Mouse (Mus musculus) heart, embryonic 14.5 days (tissue): ENCODE data around the gene Adam20. TPM values are rescaled to one million over a fixed set of nuclear protein-coding genes. Genes with fewer than 3 reads are reported as not detected.
"Not testable (repeated sequence)": the region's sequence is repeated elsewhere in the genome, so short reads cannot be mapped to it uniquely, and the experiment has no call there.

Source experiments
- ATAC-seq: fragments of 200-750 bp; cut with Nextera tagmentation; 2 replicates; pipeline ENCODE4 v1.8.0; 2017; ENCODE audit warnings: low read depth, moderate TSS enrichment; ENCODE audit not compliant: insufficient number of reproducible peaks, insufficient read depth, low FRiP score
- H3K27ac ChIP-seq, 2 experiments: fragments of 200-500 bp in 1 of 2; fragments of 300-500 bp in 1 of 2; sonication (generic) in 1 of 2; replicated peaks in 1 of 2; 2 replicates each; pipeline ENCODE4 v1.5.1; 2012 to 2014; ENCODE audit warnings: low read depth in 2 of 2, low read length in 2 of 2, control low read depth in 1 of 2, mild to moderate bottlenecking in 1 of 2, mixed read lengths in 1 of 2; ENCODE audit not compliant: control insufficient read depth in 1 of 2, insufficient read depth in 1 of 2
- H3K27me3 ChIP-seq: fragments of 300-500 bp; sonication (generic); 2 replicates; pipeline ENCODE4 v1.6.1; 2014; ENCODE audit warnings: mild to moderate bottlenecking, low read length, control low read depth; ENCODE audit not compliant: control insufficient read depth, insufficient read depth
- H3K36me3 ChIP-seq: fragments of 300-500 bp; sonication (generic); 2 replicates; pipeline ENCODE4 v1.6.1; 2014; ENCODE audit warnings: mild to moderate bottlenecking, control low read depth, low read length, mixed read lengths; ENCODE audit not compliant: control insufficient read depth, insufficient read depth
- H3K4me1 ChIP-seq, 2 experiments: fragments of 200-500 bp in 1 of 2; fragments of 300-500 bp in 1 of 2; sonication (generic) in 1 of 2; 2 replicates each; pipeline ENCODE4 v1.6.1; 2012 to 2014; ENCODE audit warnings: low read length in 2 of 2, control low read depth in 1 of 2, mixed read lengths in 1 of 2; ENCODE audit not compliant: control insufficient read depth in 2 of 2, insufficient read depth in 2 of 2
- H3K4me2 ChIP-seq: fragments of 300-500 bp; sonication (generic); 2 replicates; pipeline ENCODE4 v1.6.1; 2014; ENCODE audit warnings: mild to moderate bottlenecking, low read length
- H3K4me3 ChIP-seq, 2 experiments: fragments of 200-500 bp in 1 of 2; fragments of 300-500 bp in 1 of 2; sonication (generic) in 1 of 2; 2 replicates each; pipeline ENCODE4 v1.5.1; 2012 to 2014; ENCODE audit warnings: low read length in 2 of 2, mild to moderate bottlenecking in 2 of 2, control low read depth in 1 of 2, low read depth in 1 of 2, moderate library complexity in 1 of 2; ENCODE audit not compliant: control insufficient read depth in 1 of 2, insufficient read depth in 1 of 2
- H3K9ac ChIP-seq: fragments of 300-500 bp; sonication (generic); 2 replicates; pipeline ENCODE4 v1.6.1; 2014; ENCODE audit warnings: mild to moderate bottlenecking, low read length
- H3K9me3 ChIP-seq: fragments of 300-500 bp; sonication (generic); 2 replicates; pipeline ENCODE4 v1.6.1; 2016; ENCODE audit warnings: low read length, control low read depth; ENCODE audit not compliant: control insufficient read depth
- WGBS: fragments of 180-500 bp; shearing (Covaris S2); extraction: QIAGEN DNeasy Blood & Tissue Kit; methylation state at CpG from one replicate; pipeline ENCODE4 v1.1.7; 2014; 5-methylcytosine and 5-hydroxymethylcytosine counted together
- polyA plus RNA-seq: library from polyadenylated mRNA; unstranded; fragments of >200 nt; fragmentation: Nextera tagmentation; extraction: Ambion mirVana; gene quantifications from 2 replicates; pipeline ENCODE4 v1.2.1, GENCODE M21; 2014

Gene Adam20
- not detected in 2 replicates for polyA plus RNA-seq

GRCm38 (mm10) chr8:40792973-40793372, at the start of gene Adam20:
Gene Adam20, plus strand, starts transcription at chr8:40793273.
- not testable (repeated sequence) for H3K27me3 ChIP-seq, ATAC-seq, H3K9ac ChIP-seq, H3K4me3 ChIP-seq, H3K4me2 ChIP-seq, H3K4me1 ChIP-seq, H3K36me3 ChIP-seq, H3K27ac ChIP-seq, H3K9me3 ChIP-seq
- 52% methylated on average over 1 of the region's 1 CpGs for WGBS

DNA sequence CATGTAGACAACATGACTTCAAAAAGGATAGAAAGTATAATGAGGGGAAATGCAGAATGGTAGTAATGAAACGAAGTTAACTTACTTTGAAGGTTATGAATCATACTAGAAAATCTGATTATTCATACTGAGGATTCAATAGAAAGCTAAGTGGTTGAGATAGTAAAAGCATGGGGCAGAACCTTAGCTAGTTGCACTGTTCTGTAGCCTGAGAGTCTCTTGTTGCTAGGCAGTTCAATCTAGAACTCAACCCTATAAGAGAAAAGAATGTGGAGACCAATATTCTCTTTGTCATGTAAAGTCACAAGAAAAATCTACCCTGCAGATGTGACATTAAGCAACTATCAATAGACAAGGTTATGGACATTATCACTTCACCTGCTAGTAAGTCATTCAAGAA, 41.2 kb upstream of the Adam20 start, which contains the start of gene Adam25:
TSS of gene Adam25 (plus strand) at position 301 of the 400 bp plus-strand sequence.
- H3K27me3 ChIP-seq, H3K27ac ChIP-seq, H3K9me3 ChIP-seq, H3K36me3 ChIP-seq, H3K4me1 ChIP-seq, H3K4me3 ChIP-seq, ATAC-seq, H3K4me2 ChIP-seq, H3K9ac ChIP-seq: not testable (repeated sequence)
- WGBS = 29% methylated on average over 1 of the region's 1 CpGs

GRCm38 (mm10) chr8:40783320-40783719, 9.8 kb upstream of the Adam20 start:
- ATAC-seq = no peak
- H3K4me1 ChIP-seq = no peaks in the 10 kb centered on the region
- H3K27me3 ChIP-seq = no peaks in the 10 kb centered on the region
- H3K4me3 ChIP-seq = no peak overlapping the region
- H3K9me3 ChIP-seq = no peaks in the 10 kb centered on the region
- no peaks in the 10 kb centered on the region for H3K36me3 ChIP-seq
- H3K9ac ChIP-seq = no peak overlapping the region
- no peak overlapping the region for H3K4me2 ChIP-seq
- H3K27ac ChIP-seq = no peak overlapping the region

DNA sequence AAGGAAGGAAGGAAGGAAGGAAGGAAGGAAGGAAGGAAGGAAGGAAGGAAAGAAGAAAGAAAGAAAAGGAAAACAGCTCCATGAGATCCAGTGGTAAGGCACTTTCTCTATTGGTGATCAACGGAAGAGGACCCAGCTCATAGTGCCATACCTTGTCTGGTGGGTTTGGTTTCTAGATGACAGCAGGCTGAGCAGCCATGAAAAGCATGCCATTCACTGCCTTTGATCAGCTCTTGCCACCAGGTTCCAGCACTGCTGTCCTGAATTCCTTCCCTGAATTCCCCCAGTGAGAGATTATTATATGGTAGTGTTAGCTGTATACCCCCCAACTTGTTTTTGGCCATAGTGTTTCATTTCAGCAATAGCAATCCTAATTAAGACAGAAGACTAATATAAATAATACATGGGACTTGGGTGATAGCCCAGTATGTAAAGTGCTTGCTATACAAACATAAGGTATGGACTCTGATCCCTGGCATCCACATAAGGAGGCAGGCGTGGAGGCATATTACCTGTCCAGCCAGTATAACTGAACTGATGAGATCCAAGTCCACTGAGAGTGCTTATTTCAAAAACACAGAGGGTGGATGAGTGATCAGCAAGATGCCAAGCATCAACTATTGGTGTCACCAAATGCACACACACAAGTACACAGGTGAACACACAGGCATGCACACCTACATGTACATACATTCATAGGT, 10.5 kb downstream of the Adam20 start:
- Histone ChIP-seq H3K27ac (no peak overlapping the region), H3K36me3 (no peaks in the 10 kb centered on the region), H3K9me3 (no peaks in the 10 kb centered on the region), H3K9ac (no peak overlapping the region), H3K4me3 (no peak overlapping the region), H3K4me1 (no peaks in the 10 kb centered on the region), H3K4me2 (no peak overlapping the region), H3K27me3 (no peaks in the 10 kb centered on the region)
- 89% methylated on average over 2 of the region's 2 CpGs for WGBS
- no peak for ATAC-seq

Other genes with a start within 250 kb of the Adam20 start
- gene Adam24, start 118.2 kb upstream of the Adam20 start, polyA plus RNA-seq = not detected in 2 replicates
- gene Adam25, start 41.1 kb upstream of the Adam20 start, polyA plus RNA-seq = not detected in 2 replicates
- not detected in 2 replicates for gene Adam39, start 29.7 kb downstream of the Adam20 start, polyA plus RNA-seq